Mouse (Mus musculus): ENCODE measurements around the gene Ppil6.

- TF ChIP-seq CTCF (IDR thresholded peaks at IDR 0.05; ENCODE audit: extremely low read depth, insufficient read depth, insufficient read length, insufficient replicate concordance) (no peak), POLR2A (IDR thresholded peaks at IDR 0.05; ENCODE audit: low read depth, low read length) (no peak)
These were observed 29.0 kb upstream of the Ppil6 start for GRCm38 (mm10) chr10:41461057-41461722.
